Mouse (Mus musculus) forebrain, embryonic 13.5 days (tissue): ENCODE data around the gene Srp54c. TPM values are rescaled to one million over a fixed set of nuclear protein-coding genes. Genes with fewer than 3 reads are reported as not detected.
"Not testable (repeated sequence)": the region's sequence is repeated elsewhere in the genome, so short reads cannot be mapped to it uniquely, and the experiment has no call there.

Experiments
- ATAC-seq: fragments of 200-750 bp; cut with Nextera tagmentation; 2 replicates; pipeline ENCODE4 v1.8.0; 2017
- H3K27ac ChIP-seq: fragments of 300-500 bp; sonication (generic); 2 replicates; pipeline ENCODE4 v1.5.1; 2015; ENCODE audit warnings: inconsistent platforms, mild to moderate bottlenecking, moderate library complexity
- H3K27me3 ChIP-seq: fragments of 300-500 bp; sonication (generic); 2 replicates; pipeline ENCODE4 v1.6.1; 2015; ENCODE audit warnings: mild to moderate bottlenecking, inconsistent platforms
- H3K36me3 ChIP-seq: fragments of 300-500 bp; sonication (generic); 2 replicates; pipeline ENCODE4 v1.6.1; 2015; ENCODE audit warnings: mild to moderate bottlenecking, inconsistent platforms; ENCODE audit not compliant: poor library complexity, severe bottlenecking
- H3K4me1 ChIP-seq: fragments of 300-500 bp; sonication (generic); 2 replicates; pipeline ENCODE4 v1.6.1; 2015; ENCODE audit warnings: inconsistent platforms
- H3K4me2 ChIP-seq: fragments of 300-500 bp; sonication (generic); 2 replicates; pipeline ENCODE4 v1.6.1; 2015; ENCODE audit warnings: inconsistent platforms, mild to moderate bottlenecking, moderate library complexity
- H3K4me3 ChIP-seq: fragments of 300-500 bp; sonication (generic); 2 replicates; pipeline ENCODE4 v1.5.1; 2015; ENCODE audit warnings: mild to moderate bottlenecking, inconsistent platforms
- H3K9ac ChIP-seq: fragments of 300-500 bp; sonication (generic); 2 replicates; pipeline ENCODE4 v1.6.1; 2015; ENCODE audit warnings: mild to moderate bottlenecking, inconsistent platforms
- H3K9me3 ChIP-seq: fragments of 300-500 bp; sonication (generic); replicated peaks from 2 replicates; pipeline ENCODE4 v1.6.1; 2016; ENCODE audit warnings: inconsistent platforms
- WGBS: fragments of 180-500 bp; shearing (Covaris S2); methylation state at CpG from one replicate; pipeline ENCODE4 v1.1.7; 2015; 5-methylcytosine and 5-hydroxymethylcytosine counted together
- polyA plus RNA-seq: library from polyadenylated mRNA; unstranded; fragments of >200 nt; fragmentation: Nextera tagmentation; extraction: Ambion mirVana; gene quantifications from 2 replicates; pipeline ENCODE4 v1.2.1, GENCODE M21; 2015

Srp54c gene
- polyA plus RNA-seq: 72.0 and 81.4 TPM in 2 replicates

GRCm38 (mm10) chr12:55229626-55230519 lies at the start of gene Srp54c:
TSS of gene Srp54c (plus strand) at chr12:55230168.
- H3K4me2 ChIP-seq: peak within 1 kb of the TSS; percentile 46

GRCm38 (mm10) chr12:55187686-55188085 lies 42.3 kb upstream of the Srp54c start:
- H3K36me3 ChIP-seq, H3K27me3 ChIP-seq, H3K9ac ChIP-seq, H3K9me3 ChIP-seq, H3K27ac ChIP-seq, H3K4me2 ChIP-seq, H3K4me3 ChIP-seq, ATAC-seq, H3K4me1 ChIP-seq: not testable (repeated sequence)
- no CpG with 5 or more reads among the region's 8 CpGs for WGBS

More at GRCm38 (mm10) chr12:55229626-55230519, at the start of gene Srp54c:
- not testable (repeated sequence) for H3K36me3 ChIP-seq, H3K27me3 ChIP-seq, H3K9me3 ChIP-seq, H3K4me1 ChIP-seq, H3K27ac ChIP-seq
- WGBS: no CpG with 5 or more reads among the region's 57 CpGs
- Histone ChIP-seq H3K4me3 (peak within 1 kb of the TSS; percentile 39), H3K9ac (0 out of 2 replicates have a peak within 1 kb of the TSS, but pooled peaks have one; percentile 52)
- peak; percentile 99 for ATAC-seq

- H3K4me1 ChIP-seq, ATAC-seq, H3K4me2 ChIP-seq, H3K4me3 ChIP-seq, H3K27ac ChIP-seq, H3K9ac ChIP-seq, H3K27me3 ChIP-seq, H3K36me3 ChIP-seq, H3K9me3 ChIP-seq: not testable (repeated sequence)
- no CpG with 5 or more reads among the region's 5 CpGs for WGBS
Observed at GRCm38 (mm10) chr12:55189127-55189526, 40.8 kb upstream of the Srp54c start.

- H3K4me3 ChIP-seq, H3K4me2 ChIP-seq, H3K9me3 ChIP-seq, H3K36me3 ChIP-seq, H3K4me1 ChIP-seq, H3K9ac ChIP-seq, H3K27ac ChIP-seq, H3K27me3 ChIP-seq: not testable (repeated sequence)
- no CpG with 5 or more reads among the region's 40 CpGs for WGBS
- peak; percentile 99 for ATAC-seq
Observed at GRCm38 (mm10) chr12:55199306-55199705, 30.7 kb upstream of the Srp54c start, which contains the start of gene 1700047I17Rik2. TSS of gene 1700047I17Rik2 (plus strand) at chr12:55199592.

- not testable (repeated sequence) for H3K9ac ChIP-seq, H3K4me1 ChIP-seq, H3K27ac ChIP-seq, H3K27me3 ChIP-seq, H3K4me3 ChIP-seq, H3K36me3 ChIP-seq, H3K9me3 ChIP-seq, H3K4me2 ChIP-seq
- ATAC-seq: peak; percentile 62
- WGBS: no CpG with 5 or more reads among the region's 18 CpGs
Observed at GRCm38 (mm10) chr12:55199799-55200198, 30.2 kb upstream of the Srp54c start.

- H3K4me1 ChIP-seq, H3K4me3 ChIP-seq, H3K27ac ChIP-seq, H3K9ac ChIP-seq, H3K9me3 ChIP-seq, H3K36me3 ChIP-seq, H3K4me2 ChIP-seq, H3K27me3 ChIP-seq, ATAC-seq: not testable (repeated sequence)
- no CpG with 5 or more reads among the region's 6 CpGs for WGBS
Observed at GRCm38 (mm10) chr12:55212944-55213343, 17.0 kb upstream of the Srp54c start.

- H3K27ac ChIP-seq, H3K36me3 ChIP-seq, H3K9me3 ChIP-seq, H3K27me3 ChIP-seq, H3K4me1 ChIP-seq, ATAC-seq: not testable (repeated sequence)
- under 1% methylated on average over 12 of the region's 25 CpGs for WGBS
- peak overlapping the region; percentile 39 for H3K4me3 ChIP-seq
- H3K4me2 ChIP-seq: peak overlapping the region; percentile 46
- 0 out of 2 replicates have a peak overlapping the region, but pooled peaks have one; percentile 52 for H3K9ac ChIP-seq
Observed at GRCm38 (mm10) chr12:55230520-55230861, 523 bp downstream of the Srp54c start.

- H3K27me3 ChIP-seq, H3K9me3 ChIP-seq, H3K4me3 ChIP-seq, H3K4me1 ChIP-seq, H3K36me3 ChIP-seq, H3K9ac ChIP-seq, H3K27ac ChIP-seq, ATAC-seq, H3K4me2 ChIP-seq: not testable (repeated sequence)
- no CpG with 5 or more reads among the region's 8 CpGs for WGBS
Observed at GRCm38 (mm10) chr12:55242243-55242642, 12.3 kb downstream of the Srp54c start.

- H3K4me1 ChIP-seq, H3K4me2 ChIP-seq, ATAC-seq, H3K9ac ChIP-seq, H3K4me3 ChIP-seq, H3K9me3 ChIP-seq, H3K27me3 ChIP-seq, H3K27ac ChIP-seq: not testable (repeated sequence)
- WGBS: no CpG with 5 or more reads among the region's 8 CpGs
- peaks cover 21% of the 10 kb centered on the region for H3K36me3 ChIP-seq
Observed at GRCm38 (mm10) chr12:55261950-55262349, 32.0 kb downstream of the Srp54c start.

- not testable (repeated sequence) for H3K27ac ChIP-seq, H3K9me3 ChIP-seq, H3K9ac ChIP-seq, ATAC-seq, H3K4me1 ChIP-seq, H3K4me2 ChIP-seq, H3K27me3 ChIP-seq, H3K36me3 ChIP-seq, H3K4me3 ChIP-seq
- no CpG with 5 or more reads among the region's 5 CpGs for WGBS
Observed at GRCm38 (mm10) chr12:55263385-55263784, 33.4 kb downstream of the Srp54c start.

GRCm38 (mm10) chr12:55272243-55272642 lies 42.3 kb downstream of the Srp54c start:
- Histone ChIP-seq H3K9ac (no peak overlapping the region), H3K4me1 (no peaks in the 10 kb centered on the region), H3K4me3 (no peak overlapping the region), H3K27me3 (no peaks in the 10 kb centered on the region), H3K9me3 (no peaks in the 10 kb centered on the region), H3K27ac (no peak overlapping the region), H3K36me3 (no peaks in the 10 kb centered on the region), H3K4me2 (no peak overlapping the region)
- WGBS: 82% methylated on average over 3 of the region's 3 CpGs
- ATAC-seq: no peak

- not testable (repeated sequence) for H3K27ac ChIP-seq, ATAC-seq, H3K27me3 ChIP-seq, H3K9ac ChIP-seq, H3K36me3 ChIP-seq, H3K9me3 ChIP-seq, H3K4me3 ChIP-seq, H3K4me2 ChIP-seq, H3K4me1 ChIP-seq
- WGBS: 92% methylated on average over 4 of the region's 6 CpGs
Observed at GRCm38 (mm10) chr12:55277583-55277982, 47.6 kb downstream of the Srp54c start.

- Histone ChIP-seq H3K4me1 (peaks cover 24% of the 10 kb centered on the region), H3K36me3 (peaks cover 55% of the 10 kb centered on the region), H3K4me3 (no peak overlapping the region), H3K27ac (no peak overlapping the region), H3K9ac (no peak overlapping the region), H3K27me3 (no peaks in the 10 kb centered on the region), H3K4me2 (no peak overlapping the region), H3K9me3 (no peaks in the 10 kb centered on the region)
- 93% methylated on average over 9 of the region's 9 CpGs for WGBS
- ATAC-seq: no peak
Observed at GRCm38 (mm10) chr12:55298112-55298511, 68.1 kb downstream of the Srp54c start.
